Mouse (Mus musculus): ENCODE measurements around the gene Dpf2. TPM values are rescaled to one million over a fixed set of nuclear protein-coding genes. Genes with fewer than 3 reads are reported as not detected.
A peak's percentile ranks its signal among the peaks of the same experiment; 100 is the strongest.

The Dpf2 gene
- polyA plus RNA-seq, 1 experiment from 2014 or later = 73.2 TPM

- H3K9ac ChIP-seq = peak overlapping the region; percentile 22; the same call in 1 of the 2 replicates
- no peak overlapping the region for H3K4me3 ChIP-seq
Observed at GRCm38 (mm10) chr19:5872931-5873556, 39.8 kb downstream of the Dpf2 start.

DNA sequence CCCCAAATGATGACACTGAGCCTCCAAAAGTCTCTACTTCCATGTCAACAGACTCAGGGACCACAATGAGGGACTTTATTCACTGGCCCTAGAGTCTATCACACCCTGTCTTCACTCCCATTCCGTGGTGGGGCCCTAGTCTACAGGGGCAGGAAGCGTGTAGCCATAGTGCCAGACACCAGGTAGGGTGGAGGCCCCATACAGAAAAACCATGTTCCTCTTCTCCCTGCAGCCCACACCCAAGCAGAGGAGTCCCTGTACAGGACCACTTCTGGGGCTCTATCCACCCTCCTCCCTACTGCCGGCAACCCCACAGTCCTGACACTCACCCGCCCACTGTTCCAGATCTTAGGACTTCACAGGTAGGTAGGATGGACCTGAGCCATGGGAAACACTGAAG, 40.3 kb downstream of the Dpf2 start:
- peaks cover 56% of the 10 kb centered on the region for H3K4me1 ChIP-seq
- ATAC-seq = no peak
- H3K27me3 ChIP-seq (replicated peaks) = no peaks in the 10 kb centered on the region
- H3K27ac ChIP-seq = peak overlapping the region; percentile 10; the same call in 1 of the 2 replicates
- peak overlapping the region; percentile 87 for H3K4me2 ChIP-seq
- WGBS (ENCODE audit: insufficient replicate concordance) = 57% methylated on average over 4 of the region's 4 CpGs
- H3K36me3 ChIP-seq = peaks cover 39% of the 10 kb centered on the region
- no peak overlapping the region for H3K4me3 ChIP-seq
- H3K9ac ChIP-seq = peak overlapping the region; percentile 22; the same call in 1 of the 2 replicates
- no peaks in the 10 kb centered on the region for H3K9me3 ChIP-seq (replicated peaks)

More at GRCm38 (mm10) chr19:5872931-5873556, 39.8 kb downstream of the Dpf2 start:
- Histone ChIP-seq H3K27me3 (replicated peaks) (no peaks in the 10 kb centered on the region), H3K4me2 (peak overlapping the region; percentile 87), H3K4me1 (peaks cover 61% of the 10 kb centered on the region), H3K9me3 (replicated peaks) (no peaks in the 10 kb centered on the region), H3K36me3 (peaks cover 34% of the 10 kb centered on the region), H3K27ac (peak overlapping the region; percentile 10; the same call in 1 of the 2 replicates)
- ATAC-seq = no peak
- 46% methylated on average over 19 of the region's 19 CpGs for WGBS (ENCODE audit: insufficient replicate concordance)

GRCm38 (mm10) chr19:5871683-5872082, 41.1 kb downstream of the Dpf2 start:
- H3K27me3 ChIP-seq (replicated peaks) = no peaks in the 10 kb centered on the region
- peaks cover 51% of the 10 kb centered on the region for H3K4me1 ChIP-seq
- no peak for ATAC-seq
- peak overlapping the region; percentile 38 for H3K4me2 ChIP-seq
- no peaks in the 10 kb centered on the region for H3K9me3 ChIP-seq (replicated peaks)
- H3K4me3 ChIP-seq = no peak overlapping the region
- H3K27ac ChIP-seq = peak overlapping the region; percentile 49
- WGBS (ENCODE audit: insufficient replicate concordance) = 38% methylated on average over 6 of the region's 6 CpGs
- 0 out of 2 replicates have a peak overlapping the region, but pooled peaks have one; percentile 17 for H3K9ac ChIP-seq
- H3K36me3 ChIP-seq = peaks cover 46% of the 10 kb centered on the region

GRCm38 (mm10) chr19:5871273-5871672, 41.5 kb downstream of the Dpf2 start:
- ATAC-seq = 0 out of 2 replicates have a peak, but pooled peaks have one; percentile 24
- peak overlapping the region; percentile 38 for H3K4me2 ChIP-seq
- peaks cover 51% of the 10 kb centered on the region for H3K4me1 ChIP-seq
- H3K36me3 ChIP-seq = peaks cover 50% of the 10 kb centered on the region
- no peak overlapping the region for H3K4me3 ChIP-seq
- no peaks in the 10 kb centered on the region for H3K9me3 ChIP-seq (replicated peaks)
- 33% methylated on average over 7 of the region's 7 CpGs for WGBS (ENCODE audit: insufficient replicate concordance)
- H3K27ac ChIP-seq = peak overlapping the region; percentile 49
- H3K9ac ChIP-seq = peak overlapping the region; percentile 17; the same call in 1 of the 2 replicates
- H3K27me3 ChIP-seq (replicated peaks) = no peaks in the 10 kb centered on the region

- H3K4me1 ChIP-seq = peaks cover 26% of the 10 kb centered on the region
- H3K27me3 ChIP-seq (replicated peaks) = no peaks in the 10 kb centered on the region
- no peak overlapping the region for H3K27ac ChIP-seq
- H3K4me3 ChIP-seq = no peak overlapping the region
- no peak for ATAC-seq
- H3K4me2 ChIP-seq = no peak overlapping the region
- no peaks in the 10 kb centered on the region for H3K9me3 ChIP-seq (replicated peaks)
- H3K36me3 ChIP-seq = peaks cover 82% of the 10 kb centered on the region
- 70% methylated on average over 6 of the region's 6 CpGs for WGBS (ENCODE audit: insufficient replicate concordance)
- H3K9ac ChIP-seq = no peak overlapping the region
Observed at GRCm38 (mm10) chr19:5868096-5868495, 44.7 kb downstream of the Dpf2 start.

GRCm38 (mm10) chr19:5864710-5865398, 48.0 kb downstream of the Dpf2 start:
- peaks cover 98% of the 10 kb centered on the region for H3K36me3 ChIP-seq
- no peak overlapping the region for H3K27ac ChIP-seq
- 88% methylated on average over 20 of the region's 20 CpGs for WGBS (ENCODE audit: insufficient replicate concordance)
- H3K27me3 ChIP-seq (replicated peaks) = no peaks in the 10 kb centered on the region
- no peak for ATAC-seq
- H3K4me1 ChIP-seq = no peaks in the 10 kb centered on the region
- no peak overlapping the region for H3K9ac ChIP-seq
- no peak overlapping the region for H3K4me3 ChIP-seq
- no peak overlapping the region for H3K4me2 ChIP-seq
- 0 out of 2 replicates have a peak, but pooled peaks cover 3% of the 10 kb centered on the region for H3K9me3 ChIP-seq (replicated peaks)

- H3K9me3 ChIP-seq (replicated peaks) = 0 out of 2 replicates have a peak, but pooled peaks cover 3% of the 10 kb centered on the region
- no peak overlapping the region for H3K4me3 ChIP-seq
- H3K27me3 ChIP-seq (replicated peaks) = no peaks in the 10 kb centered on the region
- H3K4me2 ChIP-seq = no peak overlapping the region
- no peak overlapping the region for H3K9ac ChIP-seq
- WGBS (ENCODE audit: insufficient replicate concordance) = 86% methylated on average over 5 of the region's 5 CpGs
- H3K36me3 ChIP-seq = peaks cover 97% of the 10 kb centered on the region
- H3K4me1 ChIP-seq = no peaks in the 10 kb centered on the region
- no peak for ATAC-seq
- H3K27ac ChIP-seq = no peak overlapping the region
Observed at GRCm38 (mm10) chr19:5863776-5864175, 49.0 kb downstream of the Dpf2 start.

DNA sequence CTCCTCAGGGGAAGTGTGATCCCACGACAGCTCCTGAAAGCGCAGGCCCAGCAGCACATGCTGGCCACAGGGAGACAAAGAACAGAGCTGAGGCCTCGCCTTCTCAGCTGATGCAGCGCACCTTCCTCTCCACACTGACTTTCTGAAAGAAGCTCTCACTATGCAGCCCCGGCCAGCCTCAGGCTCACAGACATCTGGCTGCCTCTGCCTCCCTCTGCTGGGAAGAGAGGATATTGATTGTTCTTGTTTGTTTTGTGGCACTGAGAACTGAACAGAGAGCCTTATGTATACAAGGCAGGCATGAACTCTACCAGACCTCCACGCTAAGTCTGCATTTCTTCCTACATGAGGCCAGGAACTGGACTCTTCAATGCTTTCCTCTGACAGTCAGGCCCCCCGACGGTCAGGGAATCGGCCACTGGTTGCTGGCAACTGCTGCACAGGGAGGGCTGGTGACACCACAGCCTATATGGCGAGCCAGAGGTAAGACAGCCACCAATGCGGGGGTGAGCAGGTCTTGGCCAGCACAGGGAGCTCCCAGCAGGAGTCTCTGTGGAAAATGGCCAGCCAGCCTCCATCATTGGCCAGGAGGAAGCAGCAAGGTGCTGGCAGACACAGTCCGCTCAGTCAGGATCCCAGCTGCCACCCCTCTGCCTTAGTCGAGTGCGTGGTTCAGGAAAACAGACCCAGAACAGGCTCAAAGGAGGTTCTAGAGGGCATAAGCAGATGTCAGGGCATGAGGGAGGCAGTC, 50.3 kb downstream of the Dpf2 start:
- Histone ChIP-seq H3K4me1 (no peaks in the 10 kb centered on the region), H3K4me3 (no peak overlapping the region), H3K4me2 (no peak overlapping the region), H3K27ac (no peak overlapping the region), H3K9ac (no peak overlapping the region), H3K9me3 (replicated peaks) (0 out of 2 replicates have a peak, but pooled peaks cover 3% of the 10 kb centered on the region), H3K36me3 (peaks cover 96% of the 10 kb centered on the region), H3K27me3 (replicated peaks) (no peaks in the 10 kb centered on the region)
- ATAC-seq = no peak
- 87% methylated on average over 14 of the region's 14 CpGs for WGBS (ENCODE audit: insufficient replicate concordance)

DNA sequence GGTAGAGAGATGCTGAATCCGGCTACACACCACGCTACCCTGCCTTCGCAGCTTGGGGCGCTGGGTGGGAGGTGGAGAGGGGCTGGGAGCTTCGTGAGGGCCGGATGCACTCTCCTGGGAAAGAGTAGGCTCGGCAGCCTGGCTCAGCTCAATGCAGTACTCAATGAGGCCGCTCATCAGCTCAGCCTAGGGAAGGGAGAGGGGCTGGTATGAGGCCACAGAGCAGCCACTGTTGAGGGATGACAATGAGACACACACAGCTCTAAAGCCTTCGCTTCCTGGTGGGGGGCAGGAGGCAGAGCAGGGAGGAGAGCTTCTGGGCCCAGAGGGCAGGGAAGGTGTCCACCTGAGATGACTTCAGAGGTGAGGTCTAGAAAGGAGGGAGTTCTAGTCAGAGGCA, 56.2 kb downstream of the Dpf2 start:
- Histone ChIP-seq H3K9me3 (replicated peaks) (no peaks in the 10 kb centered on the region), H3K4me2 (no peak overlapping the region), H3K36me3 (peaks cover 90% of the 10 kb centered on the region), H3K27me3 (replicated peaks) (no peaks in the 10 kb centered on the region), H3K4me1 (peaks cover 8% of the 10 kb centered on the region), H3K27ac (no peak overlapping the region), H3K9ac (no peak overlapping the region), H3K4me3 (no peak overlapping the region)
- WGBS (ENCODE audit: insufficient replicate concordance) = 85% methylated on average over 9 of the region's 9 CpGs
- ATAC-seq = no peak

- H3K4me3 ChIP-seq = no peak overlapping the region
- WGBS (ENCODE audit: insufficient replicate concordance) = 72% methylated on average over 12 of the region's 12 CpGs
- peak overlapping the region; percentile 48; the same call in 1 of the 2 replicates for H3K27ac ChIP-seq
- H3K4me2 ChIP-seq = peak overlapping the region; percentile 35; the same call in 1 of the 2 replicates
- H3K9ac ChIP-seq = peak overlapping the region; percentile 46
- H3K4me1 ChIP-seq = peaks cover 52% of the 10 kb centered on the region
- no peak for ATAC-seq
- no peaks in the 10 kb centered on the region for H3K27me3 ChIP-seq (replicated peaks)
- H3K36me3 ChIP-seq = peaks cover 52% of the 10 kb centered on the region
- no peaks in the 10 kb centered on the region for H3K9me3 ChIP-seq (replicated peaks)
Observed at GRCm38 (mm10) chr19:5852035-5852722, 60.6 kb downstream of the Dpf2 start.

DNA sequence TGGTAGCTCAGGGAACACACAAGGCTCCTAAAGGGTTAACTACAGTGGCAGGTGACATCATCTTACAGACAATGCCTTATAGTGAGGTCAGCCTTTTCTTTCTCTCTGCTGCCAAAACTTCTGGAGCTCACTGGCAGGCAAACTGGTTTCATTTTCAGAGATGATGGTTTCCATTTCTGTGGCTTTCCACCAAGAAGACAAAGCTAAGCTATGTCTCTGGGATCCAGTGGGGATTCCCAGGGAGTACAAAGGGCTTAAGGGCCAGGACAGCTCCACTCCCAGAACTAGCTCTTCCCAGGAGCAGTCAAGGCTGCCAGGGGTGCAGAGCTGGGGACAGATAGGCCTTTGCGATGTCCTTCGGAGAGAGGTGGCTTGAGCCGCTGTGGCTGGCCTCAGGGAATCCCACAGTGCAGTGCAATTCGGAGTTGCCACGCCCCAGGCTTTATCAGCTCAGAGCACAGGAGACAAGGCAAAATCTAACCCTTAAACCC, 61.3 kb downstream of the Dpf2 start:
- WGBS (ENCODE audit: insufficient replicate concordance) = 38% methylated on average over 5 of the region's 5 CpGs
- ATAC-seq = no peak
- peak overlapping the region; percentile 46 for H3K9ac ChIP-seq
- peak overlapping the region; percentile 48; the same call in 1 of the 2 replicates for H3K27ac ChIP-seq
- H3K36me3 ChIP-seq = peaks cover 45% of the 10 kb centered on the region
- H3K4me1 ChIP-seq = peaks cover 59% of the 10 kb centered on the region
- peak overlapping the region; percentile 35 for H3K4me2 ChIP-seq
- no peaks in the 10 kb centered on the region for H3K9me3 ChIP-seq (replicated peaks)
- no peaks in the 10 kb centered on the region for H3K27me3 ChIP-seq (replicated peaks)
- H3K4me3 ChIP-seq = no peak overlapping the region
